In the genomic region with DNA sequence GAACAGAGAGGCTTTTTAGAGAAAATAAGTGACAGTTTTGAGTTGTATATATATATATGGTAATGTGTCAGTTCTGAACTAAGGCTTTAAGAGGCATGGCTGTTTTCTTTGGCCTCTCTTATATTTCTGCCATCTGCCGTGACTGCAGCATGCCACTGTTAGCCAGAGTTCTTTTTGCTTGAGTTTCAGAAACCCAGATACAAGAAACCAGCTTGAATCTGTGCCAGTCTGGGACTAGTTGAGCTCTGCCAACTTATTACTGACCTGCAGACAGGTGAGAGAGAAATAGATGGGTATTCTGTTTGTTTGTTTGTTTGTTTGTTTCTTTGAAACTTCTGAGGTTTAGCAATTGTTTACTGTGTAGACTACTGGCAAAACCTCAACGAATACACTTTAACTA, we compare ENCODE assay signal across 23 mouse cellular contexts. TPM values are rescaled to one million over a fixed set of nuclear protein-coding genes. Genes with fewer than 3 reads are reported as not detected.
DNase-seq lines count a peak whose midpoint lies in the region; ATAC-seq and TF ChIP-seq lines count a peak whose summit lies in the region.
"Had no signal": no experiment of that assay in that cellular context is flagged by ENCODE, and none has a peak within 500 bp of the region (broad histone marks: within the 10 kb centered on the region; RNA-seq: fewer than 3 reads in every experiment).

No protein-coding gene starts in this region.

- TF ChIP-seq CTCF in forebrain, postnatal 0 days (IDR thresholded peaks at IDR 0.05; ENCODE audit: low read depth), result no peak

- DNase-seq in cerebellum, postnatal 10 days, result peak; percentile 62 to 68
- DNase-seq in cerebellum, adult 11 months, result no peak
- peak; percentile 30 for DNase-seq in forebrain, embryonic 14.5 days (ENCODE audit: low spot score)
- peak; percentile 30 for DNase-seq in forebrain, postnatal 0 days
- peak; percentile 19 for DNase-seq in brain, adult 2 months (ENCODE audit: low read depth, low spot score)
- no peak for DNase-seq in right cerebral cortex, postnatal 4 days
- DNase-seq: adrenal gland, adult 8-10 months; adrenal gland, postnatal 14 days; adrenal gland, postnatal 36 days; B cell, adult 2 months; cerebellum, adult 18-20 months; cerebellum, adult 8-10 months; cerebellum, postnatal 25 days had no signal

- H3K36me3 ChIP-seq in forebrain, embryonic 14.5 days (ENCODE audit: control insufficient read depth, insufficient read depth, low read length), result no peaks in the 10 kb centered on the region
- H3K36me3 ChIP-seq in forebrain, embryonic 16.5 days (ENCODE audit: control insufficient read depth, insufficient read depth), result no peaks in the 10 kb centered on the region
- no peaks in the 10 kb centered on the region for H3K36me3 ChIP-seq in forebrain, postnatal 0 days (ENCODE audit: insufficient read depth)
- H3K36me3 ChIP-seq in forebrain, embryonic 12.5 days (replicated peaks), result no peaks in the 10 kb centered on the region
- H3K36me3 ChIP-seq: embryonic facial prominence, embryonic 10.5 days; embryonic facial prominence, embryonic 12.5 days; G1E had no signal

- H3K9ac ChIP-seq in forebrain, embryonic 14.5 days (ENCODE audit: low read length), result no peak overlapping the region
- H3K9ac ChIP-seq in forebrain, embryonic 16.5 days (replicated peaks; ENCODE audit: low read depth, low read length), result no peak overlapping the region
- no peak overlapping the region for H3K9ac ChIP-seq in forebrain, postnatal 0 days
- H3K9ac ChIP-seq in forebrain, embryonic 12.5 days, result no peak overlapping the region
- H3K9ac ChIP-seq: embryonic facial prominence, embryonic 12.5 days; forebrain, embryonic 13.5 days had no signal

- ATAC-seq in forebrain, embryonic 14.5 days, result no peak
- no peak for ATAC-seq in forebrain, embryonic 16.5 days
- ATAC-seq in forebrain, postnatal 0 days, result peak; percentile 58; the same call in 1 of the 2 replicates
- no peak for ATAC-seq in forebrain, embryonic 12.5 days (ENCODE audit: low FRiP score)
- ATAC-seq: activated CD4-positive, CD25-positive, alpha-beta regulatory T cell, adult 4 months; CD4-positive, CD25-positive, alpha-beta regulatory T cell, adult 4 months; forebrain, embryonic 13.5 days; Patski had no signal

- WGBS in forebrain, embryonic 14.5 days, result 75% methylated on average over 2 of the region's 2 CpGs
- 61% methylated on average over 2 of the region's 2 CpGs for WGBS in forebrain, embryonic 16.5 days
- WGBS in forebrain, postnatal 0 days, result 70% methylated on average over 2 of the region's 2 CpGs
- WGBS in forebrain, embryonic 12.5 days, result 91% methylated on average over 2 of the region's 2 CpGs

- no peak overlapping the region for H3K27ac ChIP-seq in forebrain, embryonic 14.5 days (ENCODE audit: low read depth, low read length)
- H3K27ac ChIP-seq in forebrain, embryonic 16.5 days (ENCODE audit: low read length), result no peak overlapping the region
- no peak overlapping the region for H3K27ac ChIP-seq in forebrain, postnatal 0 days (ENCODE audit: low read depth, low read length)
- no peak overlapping the region for H3K27ac ChIP-seq in forebrain, embryonic 12.5 days
- H3K27ac ChIP-seq: embryonic facial prominence, embryonic 10.5 days; embryonic facial prominence, embryonic 12.5 days; forebrain, embryonic 13.5 days had no signal

- no peaks in the 10 kb centered on the region for H3K9me3 ChIP-seq in forebrain, embryonic 14.5 days (replicated peaks; ENCODE audit: control insufficient read depth, low read length)
- no peaks in the 10 kb centered on the region for H3K9me3 ChIP-seq in forebrain, embryonic 16.5 days (ENCODE audit: control insufficient read depth, low read length)
- no peaks in the 10 kb centered on the region for H3K9me3 ChIP-seq in forebrain, postnatal 0 days (ENCODE audit: low read length)
- no peaks in the 10 kb centered on the region for H3K9me3 ChIP-seq in forebrain, embryonic 12.5 days
- H3K9me3 ChIP-seq: embryonic facial prominence, embryonic 10.5 days; embryonic facial prominence, embryonic 12.5 days; forebrain, embryonic 13.5 days; G1E had no signal

- H3K4me3 ChIP-seq in forebrain, embryonic 14.5 days (ENCODE audit: low read depth, low read length), result no peak overlapping the region
- no peak overlapping the region for H3K4me3 ChIP-seq in forebrain, embryonic 16.5 days (replicated peaks; ENCODE audit: low read length)
- H3K4me3 ChIP-seq in forebrain, postnatal 0 days (ENCODE audit: low read depth, low read length), result no peak overlapping the region
- no peak overlapping the region for H3K4me3 ChIP-seq in forebrain, embryonic 12.5 days (replicated peaks)
- H3K4me3 ChIP-seq: embryonic facial prominence, embryonic 10.5 days; embryonic facial prominence, embryonic 12.5 days; forebrain, embryonic 13.5 days had no signal

- no peak overlapping the region for H3K4me2 ChIP-seq in forebrain, embryonic 14.5 days (ENCODE audit: low read length)
- no peak overlapping the region for H3K4me2 ChIP-seq in forebrain, embryonic 16.5 days (ENCODE audit: low read length)
- no peak overlapping the region for H3K4me2 ChIP-seq in forebrain, postnatal 0 days (ENCODE audit: low read depth)
- no peak overlapping the region for H3K4me2 ChIP-seq in forebrain, embryonic 12.5 days
- H3K4me2 ChIP-seq: embryonic facial prominence, embryonic 12.5 days; forebrain, embryonic 13.5 days had no signal

- no peaks in the 10 kb centered on the region for H3K27me3 ChIP-seq in forebrain, embryonic 14.5 days (replicated peaks; ENCODE audit: control insufficient read depth, insufficient read depth, low read length)
- no peaks in the 10 kb centered on the region for H3K27me3 ChIP-seq in forebrain, embryonic 16.5 days (replicated peaks; ENCODE audit: control insufficient read depth, insufficient read depth, low read length)
- H3K27me3 ChIP-seq in forebrain, postnatal 0 days (ENCODE audit: insufficient read depth, low read length), result no peaks in the 10 kb centered on the region
- H3K27me3 ChIP-seq in forebrain, embryonic 12.5 days, result no peaks in the 10 kb centered on the region
- H3K27me3 ChIP-seq: CH12.LX; embryonic facial prominence, embryonic 12.5 days; forebrain, embryonic 13.5 days had no signal

- H3K4me1 ChIP-seq in forebrain, embryonic 14.5 days (ENCODE audit: control insufficient read depth, insufficient read depth, low read length), result no peaks in the 10 kb centered on the region
- H3K4me1 ChIP-seq in forebrain, embryonic 16.5 days (replicated peaks; ENCODE audit: control insufficient read depth, insufficient read depth, low read length), result 0 out of 2 replicates have a peak, but pooled peaks cover 3% of the 10 kb centered on the region
- H3K4me1 ChIP-seq in forebrain, postnatal 0 days (ENCODE audit: insufficient read depth), result no peaks in the 10 kb centered on the region
- no peaks in the 10 kb centered on the region for H3K4me1 ChIP-seq in forebrain, embryonic 12.5 days
- H3K4me1 ChIP-seq: embryonic facial prominence, embryonic 10.5 days; embryonic facial prominence, embryonic 12.5 days; forebrain, embryonic 13.5 days had no signal

RNA-seq across cellular contexts. Expression of a gene that starts 23.9 kb away (rescaled TPM):
- 17.9 and 21.7 TPM in 2 replicates for polyA plus RNA-seq in forebrain, embryonic 14.5 days (2014; fragmentation: Nextera tagmentation; extraction: Ambion mirVana)
- 20.4 and 23.3 TPM in 2 replicates for polyA plus RNA-seq in forebrain, embryonic 16.5 days (2015; fragmentation: Nextera tagmentation; extraction: Ambion mirVana)
- total RNA-seq in forebrain, postnatal 0 days (2014; rRNA removed), result 30.9 and 32.3 TPM in 2 replicates
- 7.9 and 10.6 TPM in 2 replicates for polyA plus RNA-seq in forebrain, postnatal 0 days (2015; fragmentation: Nextera tagmentation; extraction: Ambion mirVana)
- 16.6 and 17.1 TPM in 2 replicates for polyA plus RNA-seq in forebrain, embryonic 12.5 days (2016; fragmentation: Nextera tagmentation; extraction: Ambion mirVana)

Comparison
In these comparisons a context has a peak if more than half of its experiments do, and no peak if none do; other contexts are left out.
1. DNase-seq: peak in cerebellum, postnatal 10 days (2 of 2), forebrain, embryonic 14.5 days (single experiment), forebrain, postnatal 0 days (single experiment) and brain, adult 2 months (single experiment); none in cerebellum, adult 11 months (single experiment) and right cerebral cortex, postnatal 4 days (single experiment).